Mouse (Mus musculus) 3134 (cell line): ENCODE measurements around the gene Hbb-y.
A peak's percentile ranks its signal among the peaks of the same experiment; 100 is the strongest.
"Not testable (repeated sequence)": the region's sequence is repeated elsewhere in the genome, so short reads cannot be mapped to it uniquely, and the experiment has no call there.

Source experiments
- DNase-seq: peaks from one replicate; pipeline ENCODE4 v3.0.0-alpha.2; 2011; ENCODE audit warnings: low spot score; ENCODE audit not compliant: insufficient read length; ENCODE audit errors: extremely low read depth

Gene Hbb-y

DNA sequence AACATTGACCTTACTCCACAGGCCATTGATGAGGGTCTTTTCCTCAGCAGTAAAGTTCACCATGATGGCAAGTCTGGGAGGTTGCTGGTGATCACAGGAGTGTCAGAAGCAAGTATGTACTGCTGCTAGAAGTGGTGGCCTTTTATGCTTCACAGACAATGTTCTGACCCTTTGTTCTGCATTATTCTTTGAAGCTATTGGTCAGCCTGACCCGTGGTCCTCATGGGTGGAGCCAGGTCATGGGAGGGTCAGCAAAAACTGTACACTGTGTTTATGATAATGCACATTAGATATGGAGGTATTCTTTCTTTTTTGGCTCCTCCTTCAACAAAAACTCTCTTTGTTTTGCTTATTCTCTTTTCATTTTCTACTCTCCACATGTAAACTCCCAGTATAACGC is at the start of gene Hbb-y:
Gene Hbb-y (minus strand): TSS at position 127 of the 400 bp plus-strand sequence.
- no peak for DNase-seq

DNA sequence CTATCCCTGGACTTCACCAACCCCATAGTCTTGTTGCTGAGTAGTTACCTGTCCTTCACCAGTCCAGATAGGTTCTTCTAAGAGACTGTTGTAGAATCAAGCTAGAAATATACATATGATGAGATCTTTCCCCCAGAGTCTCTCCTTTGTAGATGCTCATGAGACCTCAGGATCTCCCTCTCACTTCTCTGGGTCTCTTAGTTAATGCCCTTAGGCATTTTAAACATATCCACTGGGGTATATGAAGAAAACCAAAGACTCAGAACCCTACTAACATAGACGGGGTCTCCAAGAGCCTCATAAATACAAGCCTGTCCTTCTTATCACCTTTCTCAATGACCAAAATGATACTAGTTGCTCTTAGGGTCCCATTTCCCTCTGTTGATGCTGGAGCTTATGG is 41.4 kb upstream of the Hbb-y start, which contains the start of gene Olfr64:
Gene Olfr64 (minus strand): TSS at position 101 of the 400 bp plus-strand sequence.
- no peak for DNase-seq

GRCm38 (mm10) chr7:103886152-103886551 is 33.1 kb upstream of the Hbb-y start, which contains the start of gene Olfr66:
Gene Olfr66 (minus strand): TSS chr7:103886252.
- no peak for DNase-seq

DNA sequence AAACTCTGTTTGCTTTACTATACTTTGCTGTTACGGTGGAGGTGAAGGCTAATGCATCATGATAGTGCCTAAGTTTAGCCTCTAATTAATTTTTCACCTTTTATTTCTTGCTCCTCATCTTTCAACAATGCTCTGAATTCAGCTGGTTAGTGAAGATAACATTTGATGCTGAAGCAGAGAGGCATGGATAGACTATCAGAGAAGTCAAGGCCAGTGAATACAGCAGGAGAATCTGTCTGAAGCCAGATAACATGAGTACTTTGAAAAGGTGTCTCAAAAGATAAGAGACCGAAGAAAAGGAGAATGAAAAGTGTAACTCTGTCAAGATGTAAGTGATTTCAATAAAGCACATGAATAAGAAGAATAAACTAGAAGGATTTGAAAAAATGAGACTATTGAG is 24.1 kb upstream of the Hbb-y start:
- DNase-seq = no peak

- no peak for DNase-seq
Observed at GRCm38 (mm10) chr7:103874451-103874850, 21.4 kb upstream of the Hbb-y start.

GRCm38 (mm10) chr7:103873064-103873463 is 20.0 kb upstream of the Hbb-y start:
- DNase-seq = no peak

DNA sequence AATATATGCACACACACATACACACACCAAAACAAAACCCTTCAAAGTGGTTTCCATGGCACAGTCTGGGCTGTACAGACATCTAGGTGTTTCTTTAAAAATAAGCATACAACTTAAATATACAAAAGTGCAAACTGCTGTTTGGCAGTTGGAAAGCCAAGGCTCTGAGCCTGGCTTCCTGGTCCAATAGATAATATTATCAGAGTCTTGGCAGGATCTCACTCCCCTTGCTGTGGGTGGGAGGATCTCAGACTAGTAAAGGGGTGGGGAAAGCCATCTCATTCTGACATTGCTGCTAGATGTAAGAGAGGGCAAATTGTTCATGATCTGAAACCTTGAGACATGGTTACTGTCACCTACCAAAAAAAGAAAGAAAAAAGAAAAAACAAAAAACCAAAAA is 17.7 kb upstream of the Hbb-y start:
- no peak for DNase-seq

DNA sequence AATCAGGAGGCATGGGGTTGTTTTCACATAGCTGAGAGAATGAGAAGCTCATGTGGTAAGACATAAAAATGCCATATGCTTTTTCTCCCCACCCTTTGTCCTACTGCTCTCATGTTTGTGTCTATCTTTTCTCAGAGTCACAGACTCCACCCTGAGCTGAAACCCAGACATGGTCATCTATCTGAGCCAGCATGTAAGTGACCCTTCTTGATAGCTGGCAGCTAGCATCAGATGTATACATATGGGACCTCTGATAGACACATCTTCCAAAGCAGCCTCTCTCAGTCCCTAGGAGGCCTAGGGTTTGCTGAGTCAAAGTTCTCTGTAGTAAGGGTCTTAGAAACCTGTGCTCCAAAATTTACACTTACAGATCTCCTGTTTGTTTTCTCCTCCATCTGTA is 12.7 kb upstream of the Hbb-y start:
- no peak for DNase-seq

GRCm38 (mm10) chr7:103861531-103861930 is 8.5 kb upstream of the Hbb-y start:
- no peak for DNase-seq

DNA sequence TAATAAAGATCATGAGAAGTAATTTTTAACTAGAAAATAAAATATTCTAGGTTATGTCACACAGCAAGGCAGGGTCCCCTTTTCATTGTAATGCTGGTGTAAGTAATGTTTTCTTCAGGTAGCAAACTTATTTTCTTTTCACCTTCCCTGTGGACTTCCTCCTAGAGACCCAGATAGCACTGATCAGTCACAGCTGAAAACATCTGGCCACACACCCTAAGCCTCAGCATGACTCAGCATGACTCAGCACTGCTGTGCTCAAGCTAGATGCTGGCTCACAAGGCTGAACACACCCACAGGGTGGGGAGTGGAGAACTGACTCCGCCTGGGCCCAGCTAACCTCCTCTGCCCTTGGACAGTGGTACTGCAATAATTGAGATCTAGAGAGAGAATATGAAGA is 7.8 kb upstream of the Hbb-y start:
- peak; percentile 60 for DNase-seq

- no peak for DNase-seq
Observed at GRCm38 (mm10) chr7:103859076-103859475, 6.1 kb upstream of the Hbb-y start.

DNA sequence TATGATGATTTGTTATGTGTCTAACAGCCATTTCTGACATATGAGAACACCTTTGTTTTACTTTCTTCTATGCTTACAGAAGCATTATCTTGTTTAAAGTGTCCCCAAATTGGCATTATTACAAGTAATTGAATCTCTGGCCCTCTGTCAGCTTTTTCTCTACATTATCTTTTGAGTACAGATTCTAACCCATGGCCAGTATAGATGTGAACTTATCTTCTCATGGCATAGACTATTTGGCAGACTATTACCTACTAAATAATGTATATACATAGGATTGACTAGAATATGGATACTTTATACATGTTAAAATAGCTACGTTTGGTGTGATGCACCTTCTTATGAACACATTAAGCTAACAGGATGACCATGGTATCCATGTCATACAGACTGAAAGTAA is 1.7 kb upstream of the Hbb-y start:
- no peak for DNase-seq

DNA sequence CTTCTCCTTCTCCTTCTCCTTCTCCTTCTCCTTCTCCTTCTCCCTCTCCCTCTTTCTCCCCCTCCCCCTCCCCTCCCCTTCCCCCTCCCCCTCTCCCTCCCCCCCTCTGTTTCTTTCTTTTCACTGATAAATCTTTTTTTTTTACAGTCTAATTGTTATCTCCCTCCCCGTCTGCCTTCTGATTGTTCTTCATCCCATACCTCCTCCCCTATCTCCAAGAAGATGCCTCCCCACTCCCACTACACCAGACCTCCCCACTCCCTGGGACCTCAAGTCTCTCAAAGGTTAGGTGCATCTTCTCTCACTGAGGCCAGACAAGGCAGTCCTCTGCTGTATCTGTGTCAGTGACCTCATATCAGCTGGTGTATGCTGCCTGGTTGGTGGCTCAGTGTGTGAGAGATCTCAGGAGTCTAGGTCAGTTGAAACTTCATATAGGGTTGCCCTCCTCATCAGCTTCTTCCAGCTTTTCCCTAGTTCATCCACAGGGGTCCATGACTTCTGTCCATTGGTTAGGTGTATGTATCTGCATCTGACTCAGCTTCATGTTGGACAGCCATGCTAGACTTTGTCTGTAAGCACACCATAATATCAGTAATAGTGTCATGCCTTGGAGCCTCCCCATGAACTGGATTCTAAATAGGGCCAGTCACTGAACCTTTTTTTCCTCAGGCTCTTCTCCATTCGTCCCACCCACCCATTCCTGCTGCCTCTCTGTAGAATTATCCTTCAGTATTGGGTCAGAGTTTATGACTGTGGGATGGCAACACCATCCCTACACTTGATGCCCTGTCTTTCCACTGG is 8.3 kb downstream of the Hbb-y start:
- no peak for DNase-seq

DNA sequence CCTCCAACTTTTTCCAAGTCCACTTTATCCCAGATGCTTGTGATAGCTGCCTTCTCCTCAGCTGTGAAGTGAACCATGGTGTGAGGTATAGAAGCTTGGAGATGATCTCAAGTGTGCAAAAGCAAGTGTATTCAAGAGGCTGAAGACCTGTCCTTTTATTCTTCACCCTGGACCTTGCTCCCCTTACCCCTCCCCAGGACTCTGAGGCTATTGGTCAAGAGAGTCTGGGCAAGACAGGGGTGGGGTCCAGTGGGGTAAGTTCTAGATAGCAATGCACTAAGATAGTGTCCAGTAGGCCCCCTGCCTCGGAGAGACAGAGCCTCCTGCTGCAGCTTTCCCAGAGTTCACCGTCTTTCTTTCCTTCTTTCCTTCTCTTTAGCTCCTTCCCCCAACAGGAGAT is 10.0 kb downstream of the Hbb-y start, which contains the start of gene Hbb-bh1:
Gene Hbb-bh1 (minus strand): TSS at position 131 of the 400 bp plus-strand sequence.
- DNase-seq = no peak

DNA sequence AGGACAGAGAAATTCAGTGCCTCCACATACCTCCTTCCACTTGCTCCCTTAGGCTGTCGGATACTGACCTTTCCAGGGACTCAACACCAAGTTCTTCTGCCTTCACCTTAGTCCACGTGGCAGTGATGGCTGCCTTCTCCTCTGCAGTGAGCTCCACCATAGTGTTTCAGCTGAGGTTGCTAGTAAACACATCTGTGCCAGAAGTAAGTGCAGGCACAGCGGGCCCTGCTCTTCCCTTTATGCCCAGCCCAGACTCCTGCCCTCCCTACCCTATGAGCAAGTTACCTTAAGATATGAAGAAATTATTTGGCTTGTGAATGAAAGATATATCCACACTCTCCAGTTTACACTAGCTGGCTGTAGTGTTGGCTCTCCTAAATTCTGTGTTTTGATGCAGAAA is 12.7 kb downstream of the Hbb-y start, which contains the start of gene Hbb-bh2:
Gene Hbb-bh2 (minus strand): TSS at position 253 of the 400 bp plus-strand sequence.
- no peak for DNase-seq

DNA sequence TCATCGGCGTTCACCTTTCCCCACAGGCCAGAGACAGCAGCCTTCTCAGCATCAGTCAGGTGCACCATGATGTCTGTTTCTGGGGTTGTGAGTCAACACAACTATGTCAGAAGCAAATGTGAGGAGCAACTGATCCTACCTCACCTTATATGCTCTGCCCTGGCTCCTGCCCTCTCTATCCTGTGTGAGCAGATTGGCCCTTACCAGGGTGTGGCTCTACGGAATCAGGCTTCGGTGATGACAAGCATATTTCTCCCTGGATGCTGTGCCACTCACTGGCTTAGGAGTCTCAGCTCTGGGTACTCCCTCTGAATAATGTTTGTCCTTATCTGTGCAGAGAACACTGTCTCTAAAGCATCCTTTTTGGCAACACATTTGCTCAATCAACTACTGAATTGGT is 25.2 kb downstream of the Hbb-y start, which contains the start of gene Hbb-bs:
Gene Hbb-bs (minus strand): TSS at position 289 of the 400 bp plus-strand sequence.
- no peak for DNase-seq

- not testable (repeated sequence) for DNase-seq
Observed at GRCm38 (mm10) chr7:103827139-103827538, 25.9 kb downstream of the Hbb-y start.

- no peak for DNase-seq
Observed at GRCm38 (mm10) chr7:103826255-103826887, 26.6 kb downstream of the Hbb-y start.

DNA sequence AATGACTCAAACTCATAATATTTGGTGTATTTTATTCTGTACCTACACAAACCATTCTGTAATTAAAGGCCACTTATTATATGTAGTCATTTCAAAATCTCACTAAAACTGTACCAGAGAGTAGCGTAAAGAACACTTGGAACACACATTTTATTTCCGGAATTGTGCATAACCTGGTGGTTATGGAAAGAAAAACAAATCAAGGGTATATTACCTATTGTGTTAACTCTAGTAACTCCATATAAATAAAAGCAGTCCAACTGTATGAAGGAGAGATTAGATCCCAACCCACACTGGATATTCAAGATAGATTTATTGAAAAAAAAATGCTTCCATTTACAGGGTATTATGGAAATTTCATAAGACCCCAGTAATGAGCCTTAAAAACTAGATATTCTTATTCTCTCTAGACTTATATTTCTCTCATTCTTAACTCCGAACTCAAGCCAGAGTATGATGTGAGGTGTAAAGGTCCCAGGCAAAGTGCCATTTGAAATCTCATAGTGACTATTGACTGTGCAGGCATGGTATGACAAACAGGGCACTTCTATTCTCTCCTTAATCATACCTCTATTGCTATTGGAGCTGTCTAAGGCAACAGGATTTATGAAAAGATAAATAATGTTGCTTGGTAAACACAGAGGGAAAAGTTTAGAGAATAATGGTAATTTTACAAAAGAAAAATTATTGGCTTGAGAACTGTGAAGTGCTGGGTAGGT is 27.3 kb downstream of the Hbb-y start:
- no peak for DNase-seq

DNA sequence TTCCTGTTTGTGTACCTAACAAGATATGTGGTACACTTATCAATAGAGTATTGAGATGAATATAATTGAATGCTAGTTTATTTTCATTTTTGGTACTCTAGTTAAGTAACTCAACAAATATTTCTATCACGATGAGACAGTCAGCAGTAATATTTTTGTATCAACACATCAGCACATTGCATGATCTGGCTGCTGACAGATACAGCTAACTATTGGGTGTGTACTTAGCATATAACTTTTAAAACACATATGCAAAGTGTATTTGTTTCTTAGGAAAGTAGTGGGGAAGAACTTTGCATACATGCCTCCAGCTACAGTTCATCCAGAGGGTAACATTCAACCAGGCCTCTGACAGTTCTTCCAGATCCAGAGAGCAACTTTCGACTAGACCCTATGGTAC is 28.4 kb downstream of the Hbb-y start:
- no peak for DNase-seq

- not testable (repeated sequence) for DNase-seq
Observed at GRCm38 (mm10) chr7:103815085-103815484, 37.9 kb downstream of the Hbb-y start.
